Mouse (Mus musculus): Measurements from ENCODE around the gene Zkscan17. TPM values are rescaled to one million over a fixed set of nuclear protein-coding genes. Genes with fewer than 3 reads are reported as not detected.
A peak's percentile ranks its signal among the peaks of the same experiment; 100 is the strongest.

Zkscan17 gene
- total RNA-seq, 2 experiments from 2014 or later: 8.8 to 9.9 TPM

GRCm38 (mm10) chr11:59472326-59472677 is 54.2 kb downstream of the Zkscan17 start, which contains the start of gene Zfp867:
TSS of gene Zfp867 (minus strand) at chr11:59472474.
- intact Hi-C loops (cut with DNase I): no loop called here
- DNase-seq (ENCODE audit: low spot score in 2 of 2): peak; percentile 80 to 84

GRCm38 (mm10) chr11:59471413-59472325 is 54.9 kb downstream of the Zkscan17 start:
- DNase-seq (ENCODE audit: low spot score in 2 of 2): no peak
- intact Hi-C loops (cut with DNase I): no loop called here

GRCm38 (mm10) chr11:59460459-59460858 is 66.1 kb downstream of the Zkscan17 start:
- DNase-seq (ENCODE audit: low spot score in 2 of 2): no peak
- intact Hi-C loops (cut with DNase I): no loop called here

GRCm38 (mm10) chr11:59458973-59459372 is 67.6 kb downstream of the Zkscan17 start:
- intact Hi-C loops (cut with DNase I): no loop called here
- peak in 1 of 2 experiments; percentile 38 for DNase-seq (ENCODE audit: low spot score in 2 of 2)

- no peak for DNase-seq (ENCODE audit: low spot score in 2 of 2)
Observed at GRCm38 (mm10) chr11:59456891-59457290, 69.7 kb downstream of the Zkscan17 start.

GRCm38 (mm10) chr11:59456346-59456745 is 70.2 kb downstream of the Zkscan17 start:
- DNase-seq (ENCODE audit: low spot score in 2 of 2): no peak

More at GRCm38 (mm10) chr11:59456891-59457290, 69.7 kb downstream of the Zkscan17 start:
- intact Hi-C loops (cut with DNase I): no loop called here

GRCm38 (mm10) chr11:59451086-59451485 is 75.5 kb downstream of the Zkscan17 start, which contains the start of gene Snap47:
TSS of gene Snap47 (minus strand) at chr11:59451186.
- no peak for DNase-seq (ENCODE audit: low spot score in 2 of 2)
- intact Hi-C loops (cut with DNase I): no loop called here

More at GRCm38 (mm10) chr11:59456346-59456745, 70.2 kb downstream of the Zkscan17 start:
- intact Hi-C loops (cut with DNase I): no loop called here

- intact Hi-C loops (cut with DNase I): no loop called here
- DNase-seq (ENCODE audit: low spot score in 2 of 2): peak in 1 of 2 experiments; percentile 34
Observed at GRCm38 (mm10) chr11:59450230-59450771, 76.2 kb downstream of the Zkscan17 start.

- peak; percentile 93 to 94 for DNase-seq (ENCODE audit: low spot score in 2 of 2)
- intact Hi-C loops (cut with DNase I): no loop called here
Observed at GRCm38 (mm10) chr11:59449741-59450229, 76.8 kb downstream of the Zkscan17 start, which contains the start of gene Jmjd4. TSS of gene Jmjd4 (plus strand) at chr11:59450045.

GRCm38 (mm10) chr11:59443102-59443501 is 83.4 kb downstream of the Zkscan17 start:
- intact Hi-C loops (cut with DNase I): no loop called here

GRCm38 (mm10) chr11:59437954-59438353 is 88.6 kb downstream of the Zkscan17 start:
- intact Hi-C loops (cut with DNase I): no loop called here
- DNase-seq (ENCODE audit: low spot score in 2 of 2): no peak

More at GRCm38 (mm10) chr11:59443102-59443501, 83.4 kb downstream of the Zkscan17 start:
- no peak for DNase-seq (ENCODE audit: low spot score in 2 of 2)

Other genes with a start within 250 kb of the Zkscan17 start
- not detected for gene Wnt3a, start 236.0 kb downstream of the Zkscan17 start, total RNA-seq (2021)
- gene Wnt9a, start 219.8 kb downstream of the Zkscan17 start, total RNA-seq (2021): 10 to 100 TPM; 14.6 to 24.0 TPM
- gene Prss38, start 151.1 kb downstream of the Zkscan17 start, total RNA-seq (2021): not detected
- 10 to 100 TPM; 28.5 TPM for gene Jmjd4, start 76.7 kb downstream of the Zkscan17 start, total RNA-seq (2021)
- 100 to 1,000 TPM; 375 to 429 TPM for gene Snap47, start 75.6 kb downstream of the Zkscan17 start, total RNA-seq (2021)
- gene Zfp867, start 54.3 kb downstream of the Zkscan17 start, total RNA-seq (2021): 1 to 10 TPM; 3.9 to 4.8 TPM
- under 1 TPM; 0.77 to 0.89 TPM for gene Nlrp3, start 14.8 kb upstream of the Zkscan17 start, total RNA-seq (2021)
- gene Olfr222, start 49.5 kb upstream of the Zkscan17 start, total RNA-seq (2021): not detected
- not detected for gene Olfr223, start 66.5 kb upstream of the Zkscan17 start, total RNA-seq (2021)
- gene Mprip, start 134.6 kb upstream of the Zkscan17 start, total RNA-seq (2021): 100 to 1,000 TPM; 293 to 299 TPM

Measured in left cerebral cortex, postnatal 36 days (tissue).